In genomic region chr3:79555061-79555460, GRCm38 (mm10) we compare ENCODE assay signal across 23 mouse cellular contexts. TPM values are rescaled to one million over a fixed set of nuclear protein-coding genes. Genes with fewer than 3 reads are reported as not detected.
DNase-seq lines count a peak whose midpoint lies in the region; ATAC-seq and TF ChIP-seq lines count a peak whose summit lies in the region.
"Had no signal": no experiment of that assay in that cellular context is flagged by ENCODE, and none has a peak within 500 bp of the region (broad histone marks: within the 10 kb centered on the region; RNA-seq: fewer than 3 reads in every experiment).

No protein-coding gene starts in this region.

- TF ChIP-seq EP300 in stomach, postnatal 0 days (optimal IDR thresholded peaks at IDR 0.05) = no peak

- no peak for DNase-seq in layer of hippocampus, adult 2 months (ENCODE audit: low spot score in 2 of 2)
- DNase-seq in layer of hippocampus, adult 9-10 months (ENCODE audit: low spot score) = no peak
- DNase-seq in liver, adult 2 months (ENCODE audit: extremely low read depth, low read depth, low spot score) = peak; percentile 83
- DNase-seq in liver, embryonic 11.5 days (ENCODE audit: low spot score) = no peak
- no peak for DNase-seq in stomach, postnatal 0 days (ENCODE audit: low spot score)
- DNase-seq: adrenal gland, adult 8-10 months; adrenal gland, postnatal 14 days; adrenal gland, postnatal 36 days; B cell, adult 2 months; cerebellum, adult 11-12 months; cerebellum, adult 2 months; cerebellum, adult 9-10 months; cerebellum, postnatal 10 days; cerebellum, postnatal 25 days had no signal

- H3K9me3 ChIP-seq in liver, embryonic 11.5 days (ENCODE audit: control insufficient read depth, low read length) = no peaks in the 10 kb centered on the region
- no peaks in the 10 kb centered on the region for H3K9me3 ChIP-seq in stomach, embryonic 15.5 days
- no peaks in the 10 kb centered on the region for H3K9me3 ChIP-seq in stomach, postnatal 0 days (ENCODE audit: control insufficient read depth, low read length)
- H3K9me3 ChIP-seq: embryonic facial prominence, embryonic 10.5 days; embryonic facial prominence, embryonic 12.5 days; forebrain, embryonic 13.5 days; forebrain, embryonic 15.5 days; G1E had no signal

- H3K27ac ChIP-seq in layer of hippocampus, adult 2 months = peak overlapping the region; percentile 5; the same call in 1 of the 2 replicates
- H3K27ac ChIP-seq in liver, adult 2 months (replicated peaks; ENCODE audit: insufficient read depth, low read depth, low read length) = no peak overlapping the region
- H3K27ac ChIP-seq in liver, embryonic 11.5 days (ENCODE audit: low read depth, low read length) = no peak overlapping the region
- no peak overlapping the region for H3K27ac ChIP-seq in stomach, embryonic 15.5 days
- no peak overlapping the region for H3K27ac ChIP-seq in stomach, postnatal 0 days (replicated peaks)
- H3K27ac ChIP-seq: embryonic facial prominence, embryonic 10.5 days; embryonic facial prominence, embryonic 12.5 days; forebrain, embryonic 13.5 days; forebrain, embryonic 15.5 days had no signal

- no peak for ATAC-seq in liver, embryonic 11.5 days (replicated peaks; ENCODE audit: low FRiP score)
- peak; percentile 46; the same call in 1 of the 2 replicates for ATAC-seq in stomach, embryonic 15.5 days (ENCODE audit: insufficient read depth, low FRiP score, low read depth)
- no peak for ATAC-seq in stomach, postnatal 0 days (ENCODE audit: low FRiP score, low TSS enrichment)
- ATAC-seq: activated CD4-positive, CD25-positive, alpha-beta regulatory T cell, adult 4 months; CD4-positive, CD25-positive, alpha-beta regulatory T cell, adult 4 months; forebrain, embryonic 13.5 days; forebrain, embryonic 15.5 days; Patski had no signal

- no peak for TF ChIP-seq CTCF in layer of hippocampus, adult 2 months (conservative IDR thresholded peaks at IDR 0.05)
- TF ChIP-seq CTCF in liver, adult 2 months (IDR thresholded peaks at IDR 0.05; ENCODE audit: low read depth, low read length) = no peak
- TF ChIP-seq CTCF in stomach, postnatal 0 days (IDR thresholded peaks at IDR 0.05; ENCODE audit: low read depth) = no peak

- H3K4me1 ChIP-seq in liver, adult 2 months (ENCODE audit: control insufficient read depth, insufficient read depth, low read length) = peaks cover 7% of the 10 kb centered on the region
- no peaks in the 10 kb centered on the region for H3K4me1 ChIP-seq in liver, embryonic 11.5 days (replicated peaks; ENCODE audit: control insufficient read depth, insufficient read depth, low read length)
- peaks cover 3% of the 10 kb centered on the region; the same call in 1 of the 2 replicates for H3K4me1 ChIP-seq in stomach, embryonic 15.5 days
- H3K4me1 ChIP-seq in stomach, postnatal 0 days (replicated peaks; ENCODE audit: control insufficient read depth, insufficient read depth) = no peaks in the 10 kb centered on the region
- H3K4me1 ChIP-seq: embryonic facial prominence, embryonic 10.5 days; embryonic facial prominence, embryonic 12.5 days had no signal

- 23% methylated on average over 6 of the region's 6 CpGs for WGBS in liver, adult 2 months
- 81% methylated on average over 6 of the region's 6 CpGs for WGBS in liver, embryonic 11.5 days
- 77% methylated on average over 6 of the region's 6 CpGs for WGBS in stomach, embryonic 15.5 days
- 68% methylated on average over 6 of the region's 6 CpGs for WGBS in stomach, postnatal 0 days

- H3K36me3 ChIP-seq in liver, adult 2 months (ENCODE audit: control insufficient read depth, insufficient read depth, low read length) = no peaks in the 10 kb centered on the region
- no peaks in the 10 kb centered on the region for H3K36me3 ChIP-seq in liver, embryonic 11.5 days (ENCODE audit: control insufficient read depth, insufficient read depth, low read length)
- no peaks in the 10 kb centered on the region for H3K36me3 ChIP-seq in stomach, embryonic 15.5 days
- H3K36me3 ChIP-seq in stomach, postnatal 0 days (ENCODE audit: control insufficient read depth, insufficient read depth, low read length) = no peaks in the 10 kb centered on the region
- H3K36me3 ChIP-seq: embryonic facial prominence, embryonic 12.5 days; forebrain, embryonic 15.5 days had no signal

- no peak overlapping the region for H3K4me2 ChIP-seq in liver, embryonic 11.5 days
- no peak overlapping the region for H3K4me2 ChIP-seq in stomach, embryonic 15.5 days
- no peak overlapping the region for H3K4me2 ChIP-seq in stomach, postnatal 0 days (replicated peaks; ENCODE audit: low read depth)
- H3K4me2 ChIP-seq: embryonic facial prominence, embryonic 12.5 days; forebrain, embryonic 13.5 days; forebrain, embryonic 15.5 days had no signal

- no peak overlapping the region for H3K4me3 ChIP-seq in layer of hippocampus, adult 2 months
- no peak overlapping the region for H3K4me3 ChIP-seq in liver, adult 2 months (ENCODE audit: insufficient read depth, low read depth, low read length)
- no peak overlapping the region for H3K4me3 ChIP-seq in liver, embryonic 11.5 days (ENCODE audit: low read depth, low read length)
- H3K4me3 ChIP-seq in stomach, embryonic 15.5 days (replicated peaks) = no peak overlapping the region
- no peak overlapping the region for H3K4me3 ChIP-seq in stomach, postnatal 0 days (ENCODE audit: low read depth, low read length)
- H3K4me3 ChIP-seq: embryonic facial prominence, embryonic 10.5 days; embryonic facial prominence, embryonic 12.5 days; forebrain, embryonic 13.5 days; forebrain, embryonic 15.5 days had no signal

- no peaks in the 10 kb centered on the region for H3K27me3 ChIP-seq in liver, adult 2 months (ENCODE audit: control insufficient read depth, insufficient read depth, low read length)
- H3K27me3 ChIP-seq in liver, embryonic 11.5 days (replicated peaks; ENCODE audit: control insufficient read depth, insufficient read depth, low read length) = no peaks in the 10 kb centered on the region
- no peaks in the 10 kb centered on the region for H3K27me3 ChIP-seq in stomach, embryonic 15.5 days (replicated peaks)
- H3K27me3 ChIP-seq in stomach, postnatal 0 days (ENCODE audit: control insufficient read depth, insufficient read depth, low read length) = no peaks in the 10 kb centered on the region
- H3K27me3 ChIP-seq: embryonic facial prominence, embryonic 12.5 days; forebrain, embryonic 13.5 days; forebrain, embryonic 15.5 days; Patski had no signal

- no peak overlapping the region for H3K9ac ChIP-seq in liver, adult 2 months (ENCODE audit: low read depth, low read length)
- no peak overlapping the region for H3K9ac ChIP-seq in liver, embryonic 11.5 days (ENCODE audit: low read depth, low read length)
- no peak overlapping the region for H3K9ac ChIP-seq in stomach, embryonic 15.5 days
- no peak overlapping the region for H3K9ac ChIP-seq in stomach, postnatal 0 days (ENCODE audit: low read length)
- H3K9ac ChIP-seq: embryonic facial prominence, embryonic 12.5 days; forebrain, embryonic 13.5 days; forebrain, embryonic 15.5 days had no signal

- peaks cover 38% of the 10 kb centered on the region for H3K79me2 ChIP-seq in liver, adult 2 months (ENCODE audit: control insufficient read depth, insufficient read depth, low read length)

- TF ChIP-seq POLR2A in liver, adult 2 months (IDR thresholded peaks at IDR 0.05; ENCODE audit: extremely low read depth, insufficient read depth, low read length) = no peak

RNA-seq across cellular contexts. Expression of gene Fnip2, which starts 12.5 kb away (rescaled TPM):
- 10 to 100 TPM; 22.2 to 26.9 TPM for total RNA-seq in layer of hippocampus, adult 2 months (2021)
- total RNA-seq in liver, adult 2 months (2014; rRNA removed) = 43.3 and 46.7 TPM in 2 replicates
- 4.9 and 6.3 TPM in 2 replicates for polyA plus RNA-seq in liver, adult 2 months (2012; rRNA removed)
- polyA plus RNA-seq in liver, embryonic 11.5 days (2014; fragmentation: Nextera tagmentation; extraction: Ambion mirVana) = 7.5 and 9.7 TPM in 2 replicates
- 5.4 and 5.8 TPM in 2 replicates for polyA plus RNA-seq in stomach, embryonic 15.5 days (2015; fragmentation: Nextera tagmentation; extraction: Ambion mirVana)
- polyA plus RNA-seq in stomach, postnatal 0 days (2015; fragmentation: Nextera tagmentation; extraction: Ambion mirVana) = 2.5 and 2.6 TPM in 2 replicates

RNA-seq across cellular contexts. Expression of gene Ppid, which starts 36.1 kb away (rescaled TPM):
- total RNA-seq in layer of hippocampus, adult 2 months (2021) = 10 to 100 TPM; 77.8 to 85.7 TPM
- total RNA-seq in liver, adult 2 months (2014; rRNA removed) = 29.5 and 33.3 TPM in 2 replicates
- 5.7 and 7.1 TPM in 2 replicates for polyA plus RNA-seq in liver, adult 2 months (2012; rRNA removed)
- polyA plus RNA-seq in liver, embryonic 11.5 days (2014; fragmentation: Nextera tagmentation; extraction: Ambion mirVana) = 325 and 349 TPM in 2 replicates
- 144 and 163 TPM in 2 replicates for polyA plus RNA-seq in stomach, embryonic 15.5 days (2015; fragmentation: Nextera tagmentation; extraction: Ambion mirVana)
- polyA plus RNA-seq in stomach, postnatal 0 days (2015; fragmentation: Nextera tagmentation; extraction: Ambion mirVana) = 38.3 and 39.0 TPM in 2 replicates
